Mouse (Mus musculus): Measurements from ENCODE around the gene Pkd1l3. TPM values are rescaled to one million over a fixed set of nuclear protein-coding genes. Genes with fewer than 3 reads are reported as not detected.

Gene Pkd1l3
- polyA plus RNA-seq, 1 experiment from 2014 or later, result 0.21 TPM

GRCm38 (mm10) chr8:109706076-109706873 lies 92.0 kb downstream of the Pkd1l3 start:
- Histone ChIP-seq H3K27ac (replicated peaks) (peak overlapping the region; percentile 97), H3K9me3 (no peaks in the 10 kb centered on the region), H3K36me3 (peaks cover 28% of the 10 kb centered on the region), H3K27me3 (no peaks in the 10 kb centered on the region), H3K4me1 (replicated peaks) (peaks cover 43% of the 10 kb centered on the region), H3K4me3 (peak overlapping the region; percentile 90), H3K9ac (peak overlapping the region; percentile 99), H3K4me2 (peak overlapping the region; percentile 86)
- WGBS, result 2% methylated on average over 24 of the region's 30 CpGs
- ATAC-seq (ENCODE audit: low FRiP score, low read depth), result peak; percentile 57

- Histone ChIP-seq H3K9me3 (no peaks in the 10 kb centered on the region), H3K36me3 (peaks cover 34% of the 10 kb centered on the region), H3K9ac (peak overlapping the region; percentile 99), H3K27me3 (no peaks in the 10 kb centered on the region), H3K4me1 (replicated peaks) (peaks cover 43% of the 10 kb centered on the region), H3K4me3 (peak overlapping the region; percentile 90), H3K27ac (replicated peaks) (0 out of 2 replicates have a peak overlapping the region, but pooled peaks have one; percentile 97), H3K4me2 (peak overlapping the region; percentile 86)
- WGBS, result 28% methylated on average over 2 of the region's 2 CpGs
- ATAC-seq (ENCODE audit: low FRiP score, low read depth), result no peak
Observed at GRCm38 (mm10) chr8:109706874-109707237, 92.5 kb downstream of the Pkd1l3 start.

- H3K9me3 ChIP-seq, result no peaks in the 10 kb centered on the region
- H3K4me2 ChIP-seq, result peak overlapping the region; percentile 86; the same call in 1 of the 2 replicates
- WGBS, result 96% methylated on average over 4 of the region's 4 CpGs
- H3K27ac ChIP-seq (replicated peaks), result no peak overlapping the region
- peaks cover 44% of the 10 kb centered on the region for H3K36me3 ChIP-seq
- no peaks in the 10 kb centered on the region for H3K27me3 ChIP-seq
- H3K4me3 ChIP-seq, result peak overlapping the region; percentile 90; the same call in 1 of the 2 replicates
- H3K9ac ChIP-seq, result no peak overlapping the region
- no peak for ATAC-seq (ENCODE audit: low FRiP score, low read depth)
- H3K4me1 ChIP-seq (replicated peaks), result peaks cover 43% of the 10 kb centered on the region
Observed at GRCm38 (mm10) chr8:109707921-109708320, 93.6 kb downstream of the Pkd1l3 start.

GRCm38 (mm10) chr8:109712521-109712920 lies 98.2 kb downstream of the Pkd1l3 start:
- no peak overlapping the region for H3K9ac ChIP-seq
- no peak overlapping the region for H3K4me3 ChIP-seq
- peaks cover 22% of the 10 kb centered on the region for H3K4me1 ChIP-seq (replicated peaks)
- WGBS, result 93% methylated on average over 1 of the region's 1 CpGs
- H3K27ac ChIP-seq (replicated peaks), result no peak overlapping the region
- ATAC-seq (ENCODE audit: low FRiP score, low read depth), result no peak
- no peaks in the 10 kb centered on the region for H3K9me3 ChIP-seq
- peaks cover 86% of the 10 kb centered on the region for H3K36me3 ChIP-seq
- H3K4me2 ChIP-seq, result no peak overlapping the region
- H3K27me3 ChIP-seq, result no peaks in the 10 kb centered on the region

- ATAC-seq (ENCODE audit: low FRiP score, low read depth), result no peak
- no peak overlapping the region for H3K4me3 ChIP-seq
- no peak overlapping the region for H3K9ac ChIP-seq
- H3K27ac ChIP-seq (replicated peaks), result no peak overlapping the region
- WGBS, result 96% methylated on average over 5 of the region's 5 CpGs
- H3K4me1 ChIP-seq (replicated peaks), result peaks cover 4% of the 10 kb centered on the region; the same call in 1 of the 2 replicates
- H3K9me3 ChIP-seq, result no peaks in the 10 kb centered on the region
- H3K36me3 ChIP-seq, result peaks cover 93% of the 10 kb centered on the region
- no peak overlapping the region for H3K4me2 ChIP-seq
- H3K27me3 ChIP-seq, result no peaks in the 10 kb centered on the region
Observed at GRCm38 (mm10) chr8:109714961-109715360, 100.6 kb downstream of the Pkd1l3 start.

Other genes starting within 250 kb of the Pkd1l3 start
- gene Pmfbp1, start 120.5 kb upstream of the Pkd1l3 start, polyA plus RNA-seq (2015; fragmentation: Nextera tagmentation; extraction: Ambion mirVana), result 2.1 TPM in 2 replicates
- gene Dhx38, start 48.7 kb upstream of the Pkd1l3 start, polyA plus RNA-seq (2015; fragmentation: Nextera tagmentation; extraction: Ambion mirVana), result 17.2 and 17.4 TPM in 2 replicates
- gene Txnl4b, start 48.6 kb upstream of the Pkd1l3 start, polyA plus RNA-seq (2015; fragmentation: Nextera tagmentation; extraction: Ambion mirVana), result 28.7 and 30.2 TPM in 2 replicates
- 0.51 and 0.93 TPM in 2 replicates for gene Hp, start 35.3 kb upstream of the Pkd1l3 start, polyA plus RNA-seq (2015; fragmentation: Nextera tagmentation; extraction: Ambion mirVana)
- gene Dhodh, start 5.8 kb upstream of the Pkd1l3 start, polyA plus RNA-seq (2015; fragmentation: Nextera tagmentation; extraction: Ambion mirVana), result 30.5 and 31.1 TPM in 2 replicates
- gene Ist1, start 78.7 kb downstream of the Pkd1l3 start, polyA plus RNA-seq (2015; fragmentation: Nextera tagmentation; extraction: Ambion mirVana), result 145 and 148 TPM in 2 replicates
- gene Zfp821, start 91.0 kb downstream of the Pkd1l3 start, polyA plus RNA-seq (2015; fragmentation: Nextera tagmentation; extraction: Ambion mirVana), result 69.5 and 71.3 TPM in 2 replicates
- 3.8 and 4.1 TPM in 2 replicates for gene Atxn1l, start 123.2 kb downstream of the Pkd1l3 start, polyA plus RNA-seq (2015; fragmentation: Nextera tagmentation; extraction: Ambion mirVana)
- gene Ap1g1, start 164.0 kb downstream of the Pkd1l3 start, polyA plus RNA-seq (2015; fragmentation: Nextera tagmentation; extraction: Ambion mirVana), result 46.8 and 50.4 TPM in 2 replicates